Mouse (Mus musculus) erythroblast, adult 5-6 weeks (primary cell): ENCODE data around the gene Cfi. TPM values are rescaled to one million over a fixed set of nuclear protein-coding genes. Genes with fewer than 3 reads are reported as not detected.

Source experiments
- ATAC-seq: replicated peaks from 2 replicates; pipeline ENCODE4 v1.8.0; 2016; ENCODE audit warnings: moderate number of reproducible peaks, mild to moderate bottlenecking, moderate TSS enrichment, inconsistent platforms; ENCODE audit not compliant: poor library complexity, low FRiP score, severe bottlenecking
- total RNA-seq, 2 experiments: library from RNA; stranded (forward) in 1 of 2; stranded (reverse) in 1 of 2; fragments of 150-400 nt in 1 of 2; fragments of 200-764, 138-1000 nt in 1 of 2; gene quantifications; 2 replicates each; pipeline versions ENCODE4 v1.2.3 to v1.2.4; 2015 to 2017; ENCODE audit warnings: low replicate concordance in 2 of 2

The Cfi gene
- total RNA-seq (2015; ENCODE audit: low replicate concordance) (not detected in 2 replicates), total RNA-seq (2017; ENCODE audit: low replicate concordance) (not detected in 2 replicates)

DNA sequence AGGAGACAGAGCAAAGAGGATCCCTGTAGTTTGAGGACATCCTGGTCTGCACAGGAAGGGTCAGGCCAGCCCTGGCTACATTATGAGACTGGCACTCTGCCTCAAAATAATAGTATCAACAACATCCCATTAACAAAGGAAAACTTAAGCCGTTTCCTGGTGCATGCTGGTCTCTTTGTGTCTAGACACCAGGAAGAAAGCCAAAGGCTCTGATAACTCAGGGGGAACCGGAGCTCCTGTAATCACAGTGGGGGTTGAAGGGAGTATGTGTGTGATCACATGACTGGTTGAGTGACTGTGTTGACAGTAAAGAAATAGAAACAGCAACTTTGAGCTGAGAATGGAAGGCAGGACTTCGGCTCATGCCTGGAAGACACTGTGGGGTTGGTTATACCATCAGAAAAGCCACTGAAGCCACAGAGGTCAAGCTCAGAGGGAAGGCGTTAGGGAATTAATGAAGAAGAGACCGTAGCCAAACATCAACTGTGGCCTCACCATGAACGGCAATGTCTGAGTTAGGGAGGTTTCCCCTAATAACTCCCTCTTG, at the start of gene Cfi:
TSS of gene Cfi (plus strand) at position 497 of the 547 bp plus-strand sequence.
- no peak for ATAC-seq

DNA sequence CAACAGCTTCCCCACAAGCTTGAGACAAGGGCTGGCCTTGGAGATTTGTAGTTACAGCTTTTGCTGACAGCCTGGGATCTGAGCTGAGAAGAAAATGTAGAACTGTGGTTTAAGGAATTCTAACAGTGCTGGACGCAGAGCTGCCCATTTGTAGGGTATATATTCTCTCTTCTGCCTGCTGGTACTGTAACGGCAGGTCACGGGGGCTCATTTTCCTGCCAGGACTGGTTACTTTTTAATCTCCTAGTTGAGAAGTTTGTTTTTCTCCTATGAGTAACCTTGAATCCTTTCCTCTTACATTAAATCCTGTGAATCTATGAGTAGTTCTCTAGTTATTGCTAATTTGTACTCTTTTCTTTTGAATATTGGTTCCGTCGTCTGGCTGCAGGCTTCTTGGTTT, 41.9 kb upstream of the Cfi start:
- ATAC-seq = no peak

DNA sequence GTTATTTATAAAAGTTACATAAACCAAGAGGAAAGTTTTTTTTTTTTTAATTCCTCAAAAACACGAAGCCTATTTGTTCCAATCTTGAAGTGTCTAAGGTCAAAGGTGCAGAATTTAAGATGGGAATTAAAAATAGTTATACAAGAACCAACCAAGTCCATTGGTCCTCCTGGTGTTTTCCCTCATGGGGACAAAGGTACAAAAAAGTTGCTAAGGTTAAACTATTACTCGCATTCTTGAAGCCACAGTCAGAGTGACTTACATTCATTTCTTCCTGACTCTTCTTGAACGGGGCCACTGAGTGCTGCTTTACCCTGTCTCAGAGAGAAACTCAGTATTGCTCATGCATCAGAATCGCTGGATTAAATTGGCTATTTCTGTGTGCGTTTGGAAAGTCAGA, 38.3 kb upstream of the Cfi start:
- no peak for ATAC-seq

DNA sequence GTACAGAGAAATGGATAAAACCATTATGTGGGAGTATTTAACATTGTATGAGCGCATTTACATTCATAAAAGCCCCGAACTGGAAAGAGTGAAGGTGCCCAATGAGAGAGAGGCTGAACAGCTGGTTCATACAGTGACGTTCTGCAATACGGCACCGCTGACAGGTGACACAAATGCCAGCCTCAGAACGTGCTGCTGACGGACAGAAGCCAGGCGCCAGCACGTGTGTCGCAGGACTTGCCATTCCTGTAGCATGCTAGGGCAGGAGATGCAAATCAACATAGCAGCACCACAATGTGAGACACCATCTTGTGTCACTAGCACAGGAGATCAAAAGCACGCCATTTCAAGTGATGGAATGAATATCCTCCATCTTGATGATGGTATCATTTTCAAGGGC, 37.1 kb upstream of the Cfi start:
- ATAC-seq = no peak

DNA sequence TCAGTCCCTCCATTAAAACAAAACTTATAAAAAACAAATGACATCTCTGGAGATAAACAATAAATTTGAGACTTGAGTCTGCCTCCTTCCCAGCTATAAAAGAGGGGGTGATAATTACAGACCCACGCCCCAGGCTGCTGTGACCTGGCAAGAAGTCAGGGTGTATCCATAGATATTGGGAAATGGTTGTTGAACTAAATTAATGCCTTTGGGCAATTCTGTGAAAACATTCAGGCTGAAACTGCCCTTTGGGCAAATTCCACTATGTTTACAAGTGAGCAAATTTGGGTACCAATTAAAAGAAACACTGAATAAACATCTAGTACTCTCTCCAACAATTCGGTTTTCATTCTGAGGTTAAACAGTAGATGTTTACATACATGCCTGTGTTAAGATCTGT, 36.7 kb upstream of the Cfi start:
- ATAC-seq = no peak

DNA sequence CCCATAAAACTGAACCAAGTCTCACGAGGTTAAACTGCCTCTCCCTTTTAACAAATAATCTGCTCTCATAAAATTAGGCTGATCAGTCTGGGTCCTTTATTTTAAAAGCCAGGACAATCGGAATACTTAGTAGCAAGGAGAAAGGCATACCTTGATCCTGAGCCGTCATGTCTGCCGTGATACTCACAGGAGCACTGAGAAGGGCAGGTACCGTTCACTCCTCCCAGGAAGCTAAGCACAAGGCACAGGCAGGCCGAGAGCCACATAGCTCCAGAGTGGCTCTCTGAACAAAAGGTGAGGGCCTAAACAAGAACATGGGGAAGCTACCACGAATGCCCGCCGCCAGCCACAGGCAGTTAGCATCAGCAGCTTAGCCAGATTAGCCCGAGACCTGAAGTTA, 31.9 kb upstream of the Cfi start, which contains the start of gene Lrit3:
TSS of gene Lrit3 (minus strand) at position 266 of the 400 bp plus-strand sequence.
- ATAC-seq = no peak

DNA sequence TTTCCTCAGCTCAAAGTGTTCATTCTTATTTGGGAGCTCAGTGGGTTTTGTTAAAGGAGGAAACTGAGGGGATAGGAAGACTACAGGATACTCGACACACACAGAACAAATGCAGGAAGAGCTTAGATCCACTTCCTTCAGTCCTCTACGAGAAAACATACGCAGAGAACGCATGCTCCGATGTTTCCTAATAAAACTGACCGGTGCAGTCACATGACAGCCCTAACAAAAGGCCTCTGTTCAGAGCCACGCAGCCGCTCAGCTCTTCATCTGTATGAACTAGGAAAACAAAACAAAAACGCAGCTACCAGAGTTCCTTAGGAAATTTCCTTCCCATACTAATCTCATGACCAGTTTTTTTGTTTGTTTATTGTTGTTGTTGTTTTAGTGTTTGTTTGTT, 14.8 kb upstream of the Cfi start:
- no peak for ATAC-seq

DNA sequence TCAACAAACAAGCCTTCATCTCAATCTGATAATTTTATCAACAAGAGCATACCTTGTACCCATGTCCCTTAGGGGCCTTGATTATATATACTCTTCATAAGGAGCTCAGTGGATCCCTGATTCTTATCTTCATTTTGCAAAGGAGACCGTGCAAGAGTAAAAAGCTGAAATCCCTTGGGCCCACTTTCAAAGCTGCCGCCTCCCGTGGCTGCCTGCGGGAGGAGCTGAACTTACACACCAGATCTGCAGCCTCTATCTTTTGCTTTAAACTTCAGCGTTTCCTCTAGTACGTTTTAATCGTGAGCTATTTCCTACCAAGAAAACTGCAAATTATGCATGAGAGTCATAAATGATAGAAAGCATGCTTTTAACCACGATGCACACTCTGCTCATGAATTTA, 13.9 kb upstream of the Cfi start:
- no peak for ATAC-seq

DNA sequence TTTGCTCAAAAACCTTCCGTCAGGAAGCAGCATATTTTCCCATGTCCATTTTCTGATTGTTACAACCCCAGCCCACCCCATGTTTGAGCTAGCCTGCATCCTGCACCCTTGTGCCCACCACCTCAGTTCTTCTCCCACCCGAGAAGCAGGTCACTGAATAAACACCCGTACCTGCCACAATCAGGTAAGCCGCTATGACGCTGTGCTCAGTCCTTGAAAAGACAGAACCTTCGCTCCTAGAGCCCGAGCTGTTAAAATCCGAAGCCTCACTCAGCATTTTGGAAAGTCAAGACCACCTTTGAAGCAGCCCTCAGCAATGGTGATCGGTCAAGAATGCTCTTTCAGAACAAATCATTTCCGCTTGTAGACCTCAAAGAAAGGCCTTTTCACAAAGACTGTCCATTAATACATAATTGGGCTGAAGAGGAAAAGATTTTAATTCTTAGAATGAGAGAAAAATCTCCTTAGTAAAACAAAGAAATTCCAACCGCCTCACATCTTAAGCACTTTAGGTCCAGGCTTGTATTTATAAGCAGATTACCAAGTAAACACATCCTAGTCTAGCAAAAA, 13.4 kb upstream of the Cfi start, which contains the start of gene Rrh:
TSS of gene Rrh (minus strand) at position 382 of the 570 bp plus-strand sequence.
- ATAC-seq = no peak

DNA sequence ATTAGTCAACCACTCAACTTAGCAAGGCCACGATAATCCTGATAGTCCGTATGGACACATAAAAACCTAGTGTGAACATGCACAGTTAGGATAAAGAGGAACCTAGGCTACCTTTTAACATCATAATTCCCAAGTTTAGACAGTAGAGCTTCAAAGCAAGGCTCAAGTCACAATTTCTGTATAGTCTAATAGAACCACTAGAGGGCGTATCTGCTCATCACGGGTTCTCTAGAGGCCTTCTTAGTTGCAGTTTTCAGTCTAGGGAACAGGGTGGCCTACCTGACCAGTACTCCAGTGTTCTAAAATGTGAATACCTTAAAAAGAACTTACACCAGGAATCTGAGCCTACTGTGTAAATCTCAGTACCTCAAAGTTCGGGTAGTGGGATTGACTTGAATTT, 12.4 kb upstream of the Cfi start:
- peak; percentile 65; the same call in 1 of the 2 replicates for ATAC-seq

DNA sequence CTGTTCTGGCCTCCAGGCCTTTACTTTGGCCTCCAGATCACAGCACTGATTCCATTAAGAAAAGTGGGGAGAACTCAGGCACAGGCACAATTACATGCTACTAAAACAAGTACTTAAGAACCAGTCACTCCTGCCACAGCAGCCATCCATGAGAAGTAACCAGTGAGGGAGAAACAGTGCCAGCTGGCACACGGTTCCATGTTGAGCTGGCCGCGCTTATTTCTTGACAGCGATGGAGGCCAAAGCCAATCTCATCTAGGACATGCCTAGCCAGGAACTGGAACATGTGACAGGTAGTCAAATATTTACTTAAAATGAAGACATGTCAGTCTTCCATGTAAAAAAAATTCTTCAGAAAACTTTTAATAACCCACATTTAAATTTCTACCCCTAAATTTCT, 11.5 kb upstream of the Cfi start:
- no peak for ATAC-seq

DNA sequence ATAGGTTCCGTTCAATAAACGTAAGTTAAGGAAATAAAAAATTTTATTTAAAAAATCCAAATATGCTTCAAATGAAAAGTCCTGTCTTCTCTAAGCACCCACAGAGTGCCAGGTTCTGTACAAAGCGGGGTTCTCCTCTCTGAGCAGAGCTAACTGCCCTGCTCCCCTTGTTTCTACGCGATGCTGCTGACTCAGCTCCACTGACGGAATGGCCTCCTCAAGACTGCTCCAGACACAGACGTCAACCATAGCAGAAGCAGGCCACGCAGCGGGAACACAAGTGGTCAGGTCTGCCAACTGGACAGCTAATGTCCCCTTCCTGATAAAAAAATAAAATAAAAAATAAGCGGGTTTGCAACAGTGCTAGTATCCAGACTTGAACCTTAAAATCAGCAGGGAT, 10.8 kb upstream of the Cfi start:
- ATAC-seq = no peak

DNA sequence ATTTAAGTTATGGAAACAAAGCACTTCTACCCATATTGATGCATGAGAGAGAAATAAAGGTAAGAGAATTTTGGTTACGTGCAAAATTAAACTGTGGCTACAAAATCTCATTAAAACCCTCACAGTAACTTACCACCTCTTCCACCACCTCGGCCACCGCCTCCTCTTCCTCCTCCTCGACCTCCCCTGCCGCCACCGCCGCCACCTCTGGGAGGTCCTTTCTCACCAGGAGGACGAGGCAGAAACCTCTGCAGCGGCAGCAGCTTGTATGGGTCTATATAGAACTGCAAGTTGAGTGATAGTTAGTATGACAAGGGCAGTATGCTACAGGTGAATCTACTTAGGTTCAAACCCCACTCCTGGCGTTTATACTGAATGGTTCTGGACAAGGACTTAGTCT, 9.0 kb upstream of the Cfi start:
- ATAC-seq = no peak

DNA sequence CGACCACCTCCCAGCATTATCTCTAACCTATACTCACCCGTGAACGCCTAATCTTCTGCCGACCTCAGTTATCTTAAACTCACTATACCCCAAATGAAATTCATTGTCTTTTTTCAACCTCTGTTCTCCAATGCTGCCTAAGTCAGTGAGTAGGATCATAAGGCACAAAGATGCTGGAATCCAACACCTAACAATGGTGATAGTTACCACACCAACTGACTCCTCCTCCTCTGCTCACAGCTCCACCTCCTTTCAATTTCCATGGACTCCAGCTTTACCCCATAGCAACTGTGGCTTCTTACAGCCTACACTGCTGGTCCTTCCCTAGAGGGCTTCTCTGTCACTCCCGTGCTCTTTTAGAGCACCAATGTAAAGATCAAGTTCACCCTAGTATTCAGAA, 8.0 kb upstream of the Cfi start:
- no peak for ATAC-seq

DNA sequence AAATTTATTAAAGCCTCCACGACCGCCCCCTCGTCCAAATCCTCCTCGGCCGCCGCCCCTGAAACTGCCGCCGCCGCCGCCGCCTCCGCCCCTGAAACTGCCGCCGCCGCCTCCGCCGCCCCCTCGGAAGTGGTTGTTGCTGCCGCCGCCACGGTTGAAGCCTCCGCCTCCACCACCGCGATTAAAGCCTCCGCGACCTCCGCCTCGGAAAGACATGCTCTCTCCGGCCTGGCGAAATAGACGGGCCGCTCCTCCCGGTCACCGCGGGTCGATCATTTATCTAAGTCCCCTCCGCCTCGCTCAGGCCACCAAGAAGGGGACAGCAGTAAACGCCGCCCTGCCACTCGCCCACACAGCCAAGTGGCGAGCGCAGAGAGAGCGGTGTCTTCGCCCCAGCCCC, 5.1 kb upstream of the Cfi start:
- no peak for ATAC-seq

DNA sequence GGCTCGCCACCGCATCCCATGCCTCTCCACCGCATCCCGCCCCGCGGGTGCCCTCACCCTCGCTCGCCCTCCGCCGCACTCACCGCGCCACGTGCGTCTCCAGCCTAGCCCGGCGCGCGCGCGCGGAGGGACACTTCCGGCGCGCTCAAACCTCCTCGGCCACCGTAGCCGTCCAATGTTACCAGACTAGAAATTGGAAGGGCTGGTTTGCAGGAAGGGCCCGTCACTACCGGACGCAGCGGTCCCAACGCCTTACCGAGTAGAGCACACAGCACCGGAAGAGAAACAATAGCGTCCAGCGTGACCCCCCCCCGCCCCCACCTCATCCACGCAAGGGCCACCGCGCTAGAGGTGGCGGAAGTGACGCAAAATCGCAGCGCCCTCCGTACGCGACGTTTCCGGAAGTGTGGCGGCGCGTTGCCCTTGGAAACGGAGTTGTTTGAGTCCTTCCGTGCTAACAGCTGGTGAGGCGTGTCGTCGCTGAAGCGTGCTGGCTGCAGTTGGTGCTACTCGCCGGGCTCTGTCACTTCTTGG, 4.6 kb upstream of the Cfi start, which contains the start of gene Gar1:
TSS of gene Gar1 (minus strand) at position 362 of the 534 bp plus-strand sequence.
- peak; percentile 98 for ATAC-seq

DNA sequence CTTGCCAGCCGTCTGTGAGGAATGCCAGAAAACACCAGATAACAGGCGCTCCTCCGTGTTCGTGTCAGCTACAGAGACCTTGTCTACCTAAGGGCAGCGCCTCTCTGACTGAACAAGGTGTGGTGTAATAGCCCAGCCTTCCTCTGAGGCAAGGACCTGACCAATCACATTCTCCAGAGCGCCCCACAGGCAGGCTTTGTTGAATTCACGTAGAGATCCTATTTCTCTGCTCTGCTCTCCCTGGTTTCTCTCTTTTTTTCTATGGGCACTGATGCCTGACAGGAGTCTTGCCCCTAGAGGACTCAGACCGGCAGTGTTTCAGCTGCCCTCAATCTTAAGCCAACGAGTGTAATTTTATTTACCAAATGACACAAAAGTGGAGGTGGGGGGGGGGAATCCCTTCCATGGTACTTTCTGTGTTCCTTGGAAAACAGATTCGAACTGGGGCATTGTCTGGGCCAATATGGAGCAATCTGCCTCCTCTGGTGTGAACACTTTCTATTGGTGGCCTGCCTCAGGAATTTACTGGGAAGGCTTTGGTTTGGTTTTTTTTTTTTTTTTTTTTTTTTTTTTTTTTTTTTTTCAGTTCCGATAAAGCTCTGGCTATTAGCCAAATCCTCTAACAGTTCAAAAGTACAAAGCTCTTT, 490 bp downstream of the Cfi start:
- no peak for ATAC-seq

DNA sequence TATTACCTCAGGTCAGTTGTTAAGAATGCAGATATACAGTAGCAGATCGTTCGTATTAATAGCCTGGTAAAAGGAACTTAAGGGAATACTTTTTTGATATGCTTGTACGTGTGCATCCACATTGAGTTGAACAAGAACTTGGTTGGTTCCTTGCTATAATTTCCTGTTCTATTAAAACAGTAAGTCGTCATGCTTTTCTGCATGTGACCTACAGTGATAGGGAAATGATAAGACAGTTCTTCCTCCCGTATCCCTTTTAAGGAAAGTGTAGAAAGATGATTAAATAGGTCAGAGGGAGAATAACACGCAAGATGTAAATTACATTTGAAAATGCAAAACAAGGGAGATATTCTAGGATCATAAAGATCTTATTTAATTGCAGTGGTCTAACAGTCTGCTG, 1.3 kb downstream of the Cfi start:
- ATAC-seq = no peak

DNA sequence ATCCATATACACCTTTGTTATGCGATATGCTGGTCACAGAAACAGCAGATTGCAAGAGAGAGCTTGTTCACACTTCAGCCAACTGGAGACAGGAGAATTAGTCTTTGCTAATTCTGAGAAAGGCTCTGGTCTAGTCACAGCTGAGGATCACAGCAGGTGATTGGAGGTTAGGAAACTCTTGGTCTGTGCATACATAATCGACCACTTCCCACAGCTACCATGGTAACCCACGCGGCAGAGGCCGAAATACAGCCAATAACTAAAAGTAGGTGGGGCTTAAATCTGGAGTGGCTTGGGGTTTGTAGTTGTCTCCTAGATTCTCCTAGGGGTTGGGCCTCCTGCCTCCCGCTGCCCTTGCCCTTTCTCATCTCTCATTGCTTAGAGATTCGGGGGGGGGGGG, 2.3 kb downstream of the Cfi start:
- no peak for ATAC-seq

DNA sequence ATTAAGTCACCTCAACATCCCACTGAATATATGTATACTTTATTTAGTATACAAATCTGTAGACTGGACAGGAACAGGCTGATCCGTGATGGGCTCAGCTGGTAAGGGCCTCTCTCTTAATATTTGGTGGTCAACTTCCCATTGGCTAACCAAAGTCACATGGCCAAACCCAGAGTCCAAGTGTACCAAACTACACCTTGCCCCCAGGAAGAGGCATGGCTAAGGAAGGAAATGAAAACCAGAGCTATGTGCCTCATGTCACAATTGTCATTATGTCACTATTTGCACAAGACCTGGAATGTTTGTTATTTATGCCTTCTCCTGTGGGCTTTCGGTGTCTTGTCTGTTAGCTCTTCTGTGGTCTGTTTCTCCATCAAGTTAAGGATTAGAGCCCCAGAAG, 10.2 kb downstream of the Cfi start:
- no peak for ATAC-seq

DNA sequence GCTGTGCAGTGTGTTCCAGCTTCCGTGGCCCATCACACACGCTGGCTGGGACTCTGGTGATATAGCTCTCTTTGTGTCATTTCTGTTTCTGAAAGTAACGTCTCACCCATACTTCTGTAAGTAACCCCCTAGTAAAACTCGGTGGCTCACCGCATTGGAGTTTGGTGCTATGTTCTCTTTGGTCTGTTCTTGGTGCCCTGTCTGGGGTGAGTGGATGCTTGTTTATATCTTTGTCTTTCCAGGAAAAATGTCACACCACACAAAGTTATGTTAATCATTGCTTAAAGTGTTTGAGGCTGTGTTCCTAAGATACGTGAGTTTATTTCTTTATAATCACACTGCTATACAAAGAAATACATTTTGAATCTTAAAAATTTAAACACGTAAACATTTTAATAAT, 11.2 kb downstream of the Cfi start:
- ATAC-seq = no peak
